Mouse (Mus musculus) liver, adult 2 months (tissue): Measurements from ENCODE around the gene Ryr1. TPM values are rescaled to one million over a fixed set of nuclear protein-coding genes. Genes with fewer than 3 reads are reported as not detected.
A peak's percentile ranks its signal among the peaks of the same experiment; 100 is the strongest.

ENCODE experiments used
- DNase-seq: peaks from one replicate; pipeline ENCODE4 v3.0.0-alpha.2; 2011; ENCODE audit warnings: low read depth, low spot score; ENCODE audit errors: extremely low read depth
- H3K27ac ChIP-seq: fragments of 200-500 bp; replicated peaks from 2 replicates; pipeline ENCODE4 v1.5.1; 2012; ENCODE audit warnings: low read depth, mild to moderate bottlenecking, control low read depth, inconsistent platforms, low read length; ENCODE audit not compliant: insufficient read depth
- H3K27me3 ChIP-seq: fragments of 200-500 bp; 2 replicates; pipeline ENCODE4 v1.6.1; 2012; ENCODE audit warnings: mild to moderate bottlenecking, moderate library complexity, low read length, inconsistent platforms; ENCODE audit not compliant: control insufficient read depth, insufficient read depth
- H3K36me3 ChIP-seq: fragments of 200-500 bp; 2 replicates; pipeline ENCODE4 v1.6.1; 2012; ENCODE audit warnings: low read length, inconsistent platforms; ENCODE audit not compliant: control insufficient read depth, insufficient read depth
- H3K4me1 ChIP-seq: fragments of 200-500 bp; 2 replicates; pipeline ENCODE4 v1.6.1; 2011; ENCODE audit warnings: low read length; ENCODE audit not compliant: control insufficient read depth, insufficient read depth
- H3K4me3 ChIP-seq: fragments of 200-500 bp; 2 replicates; pipeline ENCODE4 v1.5.1; 2011; ENCODE audit warnings: low read depth, mild to moderate bottlenecking, control low read depth, low read length, moderate library complexity; ENCODE audit not compliant: insufficient read depth
- H3K79me2 ChIP-seq: fragments of 200-500 bp; 2 replicates; pipeline ENCODE4 v1.6.1; 2012; ENCODE audit warnings: inconsistent platforms, mild to moderate bottlenecking, low read length, moderate library complexity; ENCODE audit not compliant: control insufficient read depth, insufficient read depth
- H3K9ac ChIP-seq: fragments of 200-500 bp; 2 replicates; pipeline ENCODE4 v1.6.1; 2012; ENCODE audit warnings: low read depth, mild to moderate bottlenecking, control low read depth, inconsistent platforms, low read length
- CTCF ChIP-seq: fragments of 200-500 bp; IDR thresholded peaks from 2 replicates; pipeline ENCODE4 v1.5.1; 2011; ENCODE audit warnings: low read depth, low read length, control low read depth
- POLR2A ChIP-seq: fragments of 200-500 bp; IDR thresholded peaks from 2 replicates; pipeline ENCODE4 v1.6.1; 2011; ENCODE audit warnings: low read length, control low read depth; ENCODE audit not compliant: insufficient read depth; ENCODE audit errors: extremely low read depth
- WGBS: fragments of 180-500 bp; shearing (Covaris S2); methylation state at CpG from one replicate; pipeline ENCODE4 v1.1.7; 2018; 5-methylcytosine and 5-hydroxymethylcytosine counted together
- polyA plus RNA-seq: library from polyadenylated mRNA; depleted of rRNA; stranded (reverse); fragments of >200 nt; gene quantifications from 2 replicates; pipeline ENCODE4 v1.2.3, GENCODE M21; 2012
- total RNA-seq: library from RNA; depleted of rRNA; stranded (reverse); fragments of >200 nt; gene quantifications from 2 replicates; pipeline ENCODE4 v1.2.3, GENCODE M21; 2014

The Ryr1 gene
- total and polyA plus RNA-seq, 2 experiments, result 0.01 to 0.46 TPM

GRCm38 (mm10) chr7:29032685-29033084, 92.3 kb downstream of the Ryr1 start:
- Histone ChIP-seq H3K27ac (no peak overlapping the region), H3K9ac (no peak overlapping the region), H3K4me3 (no peak overlapping the region), H3K36me3 (no peaks in the 10 kb centered on the region), H3K27me3 (no peaks in the 10 kb centered on the region), H3K79me2 (no peaks in the 10 kb centered on the region), H3K4me1 (no peaks in the 10 kb centered on the region)
- 89% methylated on average over 5 of the region's 5 CpGs for WGBS
- DNase-seq, result no peak
- TF ChIP-seq CTCF (peak; percentile 41; the same call in 1 of the 2 replicates), POLR2A (no peak)

GRCm38 (mm10) chr7:29031641-29032040, 93.3 kb downstream of the Ryr1 start:
- WGBS, result 74% methylated on average over 10 of the region's 10 CpGs
- no peak for DNase-seq

GRCm38 (mm10) chr7:29029690-29030656, 95.0 kb downstream of the Ryr1 start:
- no peaks in the 10 kb centered on the region for H3K4me1 ChIP-seq
- H3K4me3 ChIP-seq, result no peak overlapping the region
- H3K79me2 ChIP-seq, result no peaks in the 10 kb centered on the region
- no peaks in the 10 kb centered on the region for H3K36me3 ChIP-seq
- 86% methylated on average over 14 of the region's 14 CpGs for WGBS
- TF ChIP-seq POLR2A (no peak), CTCF (no peak)
- DNase-seq, result no peak
- no peak overlapping the region for H3K9ac ChIP-seq
- no peaks in the 10 kb centered on the region for H3K27me3 ChIP-seq
- no peak overlapping the region for H3K27ac ChIP-seq

More at GRCm38 (mm10) chr7:29031641-29032040, 93.3 kb downstream of the Ryr1 start:
- no peak overlapping the region for H3K4me3 ChIP-seq
- no peaks in the 10 kb centered on the region for H3K79me2 ChIP-seq
- no peaks in the 10 kb centered on the region for H3K4me1 ChIP-seq
- TF ChIP-seq POLR2A (no peak), CTCF (no peak)
- H3K27me3 ChIP-seq, result no peaks in the 10 kb centered on the region
- no peaks in the 10 kb centered on the region for H3K36me3 ChIP-seq
- no peak overlapping the region for H3K27ac ChIP-seq
- no peak overlapping the region for H3K9ac ChIP-seq

- DNase-seq, result no peak
- 81% methylated on average over 6 of the region's 6 CpGs for WGBS
- H3K4me3 ChIP-seq, result no peak overlapping the region
- H3K79me2 ChIP-seq, result no peaks in the 10 kb centered on the region
- no peak for TF ChIP-seq POLR2A
- TF ChIP-seq CTCF, result no peak
- H3K27me3 ChIP-seq, result no peaks in the 10 kb centered on the region
- H3K4me1 ChIP-seq, result no peaks in the 10 kb centered on the region
- H3K27ac ChIP-seq, result no peak overlapping the region
- no peak overlapping the region for H3K9ac ChIP-seq
- H3K36me3 ChIP-seq, result no peaks in the 10 kb centered on the region
Observed at GRCm38 (mm10) chr7:29028761-29029160, 96.2 kb downstream of the Ryr1 start.

GRCm38 (mm10) chr7:29026811-29027210, 98.2 kb downstream of the Ryr1 start:
- Histone ChIP-seq H3K4me3 (no peak overlapping the region), H3K9ac (no peak overlapping the region), H3K27me3 (no peaks in the 10 kb centered on the region), H3K4me1 (no peaks in the 10 kb centered on the region), H3K27ac (no peak overlapping the region), H3K36me3 (no peaks in the 10 kb centered on the region), H3K79me2 (no peaks in the 10 kb centered on the region)
- WGBS, result 86% methylated on average over 4 of the region's 4 CpGs
- TF ChIP-seq POLR2A, result no peak
- no peak for TF ChIP-seq CTCF
- DNase-seq, result no peak

- no peaks in the 10 kb centered on the region for H3K4me1 ChIP-seq
- WGBS, result 82% methylated on average over 5 of the region's 5 CpGs
- TF ChIP-seq CTCF, result no peak
- no peak for TF ChIP-seq POLR2A
Observed at GRCm38 (mm10) chr7:29026195-29026594, 98.8 kb downstream of the Ryr1 start.

More at GRCm38 (mm10) chr7:29026195-29026594, 98.8 kb downstream of the Ryr1 start:
- no peak for DNase-seq
- H3K9ac ChIP-seq, result no peak overlapping the region
- no peak overlapping the region for H3K27ac ChIP-seq
- no peaks in the 10 kb centered on the region for H3K27me3 ChIP-seq
- no peaks in the 10 kb centered on the region for H3K79me2 ChIP-seq
- H3K4me3 ChIP-seq, result no peak overlapping the region
- no peaks in the 10 kb centered on the region for H3K36me3 ChIP-seq
